Mouse (Mus musculus) kidney, embryonic 14.5 days (tissue): ENCODE results near the gene Fbxw11. TPM values are rescaled to one million over a fixed set of nuclear protein-coding genes. Genes with fewer than 3 reads are reported as not detected.
"Not testable (repeated sequence)": the region's sequence is repeated elsewhere in the genome, so short reads cannot be mapped to it uniquely, and the experiment has no call there.

Source experiments
- ATAC-seq: fragments of 200-750 bp; cut with Nextera tagmentation; 2 replicates; pipeline ENCODE4 v1.8.0; 2017; ENCODE audit warnings: moderate number of reproducible peaks, mild to moderate bottlenecking, moderate TSS enrichment, moderate library complexity; ENCODE audit not compliant: low FRiP score, low TSS enrichment
- H3K27ac ChIP-seq: fragments of 300-500 bp; sonication (generic); 2 replicates; pipeline ENCODE4 v1.5.1; 2014; ENCODE audit warnings: low read depth, mild to moderate bottlenecking, low read length, moderate library complexity, mixed read lengths
- H3K27me3 ChIP-seq: fragments of 300-500 bp; sonication (generic); 2 replicates; pipeline ENCODE4 v1.6.1; 2014; ENCODE audit warnings: mild to moderate bottlenecking, low read length; ENCODE audit not compliant: control insufficient read depth, insufficient read depth
- H3K36me3 ChIP-seq: fragments of 300-500 bp; sonication (generic); 2 replicates; pipeline ENCODE4 v1.6.1; 2014; ENCODE audit warnings: low read length, mixed read lengths; ENCODE audit not compliant: control insufficient read depth, insufficient read depth
- H3K4me1 ChIP-seq: fragments of 300-500 bp; sonication (generic); 2 replicates; pipeline ENCODE4 v1.6.1; 2014; ENCODE audit warnings: low read length, mixed read lengths; ENCODE audit not compliant: control insufficient read depth, insufficient read depth
- H3K4me2 ChIP-seq: fragments of 300-500 bp; sonication (generic); replicated peaks from 2 replicates; pipeline ENCODE4 v1.6.1; 2014; ENCODE audit warnings: low read depth, mild to moderate bottlenecking, low read length
- H3K4me3 ChIP-seq: fragments of 300-500 bp; sonication (generic); 2 replicates; pipeline ENCODE4 v1.5.1; 2014; ENCODE audit warnings: mild to moderate bottlenecking, low read length
- H3K9ac ChIP-seq: fragments of 300-500 bp; sonication (generic); 2 replicates; pipeline ENCODE4 v1.6.1; 2014; ENCODE audit warnings: low read depth, mild to moderate bottlenecking, low read length, moderate library complexity
- H3K9me3 ChIP-seq: fragments of 300-500 bp; sonication (generic); 2 replicates; pipeline ENCODE4 v1.6.1; 2016; ENCODE audit warnings: low read length; ENCODE audit not compliant: control insufficient read depth
- WGBS: fragments of 180-500 bp; shearing (Covaris S2); extraction: QIAGEN DNeasy Blood & Tissue Kit; methylation state at CpG from one replicate; pipeline ENCODE4 v1.1.7; 2014; 5-methylcytosine and 5-hydroxymethylcytosine counted together
- polyA plus RNA-seq: library from polyadenylated mRNA; unstranded; fragments of >200 nt; fragmentation: Nextera tagmentation; extraction: Ambion mirVana; gene quantifications from 2 replicates; pipeline ENCODE4 v1.2.1, GENCODE M21; 2014

The Fbxw11 gene
- polyA plus RNA-seq, 1 experiment from 2014 or later: 85.6 TPM

DNA sequence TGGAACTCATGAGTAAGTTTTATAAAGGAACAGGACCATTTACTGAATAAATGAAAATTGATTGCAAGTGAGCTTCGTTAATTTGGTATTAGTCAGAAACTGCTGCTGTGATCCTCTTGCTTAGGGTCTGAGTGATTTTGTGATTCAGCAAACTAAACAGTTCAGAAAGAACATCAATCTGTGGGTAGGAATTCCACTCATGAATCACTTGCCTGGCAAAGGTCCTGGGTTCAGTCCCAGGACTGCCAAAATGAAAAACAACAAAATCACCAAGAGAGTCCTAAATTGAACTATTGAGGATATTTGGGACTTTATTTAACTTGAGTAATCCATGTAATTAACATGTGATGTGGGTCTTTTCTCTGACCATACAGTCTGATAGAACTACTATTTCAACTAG is 35.3 kb downstream of the Fbxw11 start:
- WGBS: 81% methylated on average over 1 of the region's 1 CpGs
- H3K9ac ChIP-seq: no peak overlapping the region
- no peak for ATAC-seq
- H3K9me3 ChIP-seq: no peaks in the 10 kb centered on the region
- H3K4me2 ChIP-seq: no peak overlapping the region
- no peak overlapping the region for H3K27ac ChIP-seq
- H3K36me3 ChIP-seq: no peaks in the 10 kb centered on the region
- 0 out of 2 replicates have a peak, but pooled peaks cover 6% of the 10 kb centered on the region for H3K4me1 ChIP-seq
- H3K4me3 ChIP-seq: no peak overlapping the region
- no peaks in the 10 kb centered on the region for H3K27me3 ChIP-seq

DNA sequence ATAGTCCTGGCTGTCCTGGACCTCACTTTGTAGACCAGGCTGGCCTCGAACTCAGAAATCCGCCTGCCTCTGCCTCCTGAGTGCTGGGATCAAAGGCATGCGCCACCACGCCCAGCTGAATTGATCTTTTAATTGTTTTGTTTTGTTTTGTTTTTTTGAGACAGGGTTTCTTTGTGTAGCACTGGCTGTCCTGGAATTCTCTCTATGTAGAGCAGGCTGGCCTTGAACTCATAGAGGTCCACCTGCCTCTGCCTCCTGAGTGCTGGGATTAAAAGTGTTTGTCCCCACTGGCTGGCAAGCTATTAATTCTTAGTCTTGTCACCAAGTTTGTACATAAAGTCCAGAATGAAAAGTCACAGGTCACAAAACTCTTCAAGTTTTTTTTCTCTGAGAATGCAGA is 36.6 kb downstream of the Fbxw11 start:
- H3K36me3 ChIP-seq, H3K9me3 ChIP-seq, H3K27me3 ChIP-seq, H3K4me2 ChIP-seq, H3K4me1 ChIP-seq, H3K27ac ChIP-seq, H3K9ac ChIP-seq, ATAC-seq, H3K4me3 ChIP-seq: not testable (repeated sequence)
- WGBS: 98% methylated on average over 4 of the region's 4 CpGs

DNA sequence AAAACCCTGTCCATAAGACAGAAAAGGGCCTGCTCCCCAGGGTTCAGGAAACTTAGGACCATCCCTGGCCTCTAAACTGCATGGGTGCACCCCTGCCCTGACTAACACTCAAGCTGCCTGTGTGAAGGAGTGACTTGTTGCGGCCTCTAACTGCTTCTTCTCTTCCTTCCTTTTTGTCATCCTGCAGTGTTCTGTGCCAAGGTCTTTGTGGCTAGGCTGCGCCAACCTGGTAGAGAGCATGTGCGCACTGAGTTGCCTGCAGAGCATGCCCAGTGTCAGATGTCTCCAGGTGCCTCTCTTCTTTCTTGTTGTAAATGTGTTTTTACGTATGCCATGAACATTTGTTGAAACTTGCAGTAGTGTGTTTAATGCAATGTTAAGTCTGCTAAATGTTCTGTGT is 37.5 kb downstream of the Fbxw11 start:
- Histone ChIP-seq H3K9me3 (no peaks in the 10 kb centered on the region), H3K4me1 (0 out of 2 replicates have a peak, but pooled peaks cover 4% of the 10 kb centered on the region), H3K4me3 (no peak overlapping the region), H3K27me3 (no peaks in the 10 kb centered on the region), H3K4me2 (no peak overlapping the region), H3K9ac (no peak overlapping the region), H3K27ac (no peak overlapping the region), H3K36me3 (no peaks in the 10 kb centered on the region)
- no peak for ATAC-seq
- WGBS: 80% methylated on average over 4 of the region's 4 CpGs

DNA sequence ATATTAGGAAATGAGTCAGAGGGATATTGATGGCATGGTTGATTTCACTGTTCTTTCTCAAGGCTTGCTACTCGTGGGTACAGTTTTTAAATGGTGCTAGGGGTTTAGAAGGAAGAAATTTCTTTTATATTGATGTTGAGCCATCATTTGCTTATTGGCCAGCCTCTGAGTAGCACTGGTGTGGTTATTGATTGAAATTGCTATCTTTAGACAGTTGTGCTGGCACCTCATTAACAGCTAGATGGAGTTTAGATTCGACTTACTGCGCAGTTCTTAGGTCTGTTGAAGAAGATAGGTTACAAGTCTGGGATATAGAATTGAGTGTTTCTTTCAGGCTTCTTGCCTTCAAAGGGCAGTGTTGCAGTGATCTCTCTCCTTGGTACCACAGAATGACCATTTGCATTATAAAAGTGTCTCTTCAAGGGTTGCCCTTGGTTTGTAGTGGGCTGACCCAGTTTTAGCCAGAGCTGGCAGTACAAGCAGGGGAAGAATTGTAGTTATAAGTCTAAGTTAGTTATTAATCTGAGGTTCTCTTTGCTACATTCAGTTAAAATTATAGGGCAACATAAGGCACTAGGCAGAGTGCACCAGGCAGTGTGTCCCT is 38.8 kb downstream of the Fbxw11 start:
- Histone ChIP-seq H3K36me3 (no peaks in the 10 kb centered on the region), H3K9me3 (no peaks in the 10 kb centered on the region), H3K27me3 (no peaks in the 10 kb centered on the region), H3K4me3 (no peak overlapping the region), H3K4me2 (no peak overlapping the region), H3K9ac (no peak overlapping the region), H3K4me1 (0 out of 2 replicates have a peak, but pooled peaks cover 4% of the 10 kb centered on the region), H3K27ac (no peak overlapping the region)
- ATAC-seq: no peak
- 71% methylated on average over 3 of the region's 3 CpGs for WGBS

DNA sequence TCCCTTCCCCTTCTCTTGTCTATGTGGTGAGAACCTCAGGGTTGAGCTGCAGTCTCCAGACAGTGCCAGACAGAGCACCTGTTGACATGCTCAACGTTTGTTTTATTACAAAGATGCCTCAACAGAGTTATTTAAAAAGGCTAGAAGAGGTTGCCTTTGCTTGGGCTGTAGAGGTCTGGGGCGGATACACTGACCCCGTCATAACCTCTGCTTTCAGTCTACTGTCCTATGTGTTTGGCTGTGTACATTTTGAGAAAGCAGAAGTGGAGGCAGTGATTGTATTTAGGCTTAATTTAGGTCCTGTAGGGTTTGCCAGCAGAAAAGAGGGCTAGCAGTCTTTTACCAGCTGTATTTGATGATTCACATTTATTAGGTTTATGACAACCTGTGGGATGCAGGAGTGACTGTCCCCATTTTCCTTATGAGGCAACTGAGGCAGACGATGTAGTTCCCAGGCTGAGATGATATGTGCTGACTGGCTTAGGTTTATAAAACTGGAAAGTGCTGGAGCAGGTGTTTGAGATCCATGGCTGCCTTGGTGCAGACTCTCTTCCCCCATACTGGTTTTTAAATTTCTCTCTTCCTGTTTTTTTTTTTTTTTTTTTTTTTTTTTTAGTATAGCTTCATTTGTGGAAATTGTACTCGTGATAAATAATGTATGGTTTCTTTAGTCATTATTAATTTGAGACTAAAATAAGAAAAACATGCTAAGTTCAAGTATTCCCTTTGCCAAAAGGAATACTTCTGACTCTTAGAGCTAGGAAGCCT is 40.0 kb downstream of the Fbxw11 start:
- H3K4me2 ChIP-seq: no peak overlapping the region
- WGBS: 81% methylated on average over 5 of the region's 5 CpGs
- H3K9me3 ChIP-seq: no peaks in the 10 kb centered on the region
- H3K9ac ChIP-seq: no peak overlapping the region
- H3K27me3 ChIP-seq: no peaks in the 10 kb centered on the region
- no peak for ATAC-seq
- peaks cover 4% of the 10 kb centered on the region; the same call in 1 of the 2 replicates for H3K4me1 ChIP-seq
- H3K36me3 ChIP-seq: no peaks in the 10 kb centered on the region
- no peak overlapping the region for H3K27ac ChIP-seq
- H3K4me3 ChIP-seq: no peak overlapping the region

DNA sequence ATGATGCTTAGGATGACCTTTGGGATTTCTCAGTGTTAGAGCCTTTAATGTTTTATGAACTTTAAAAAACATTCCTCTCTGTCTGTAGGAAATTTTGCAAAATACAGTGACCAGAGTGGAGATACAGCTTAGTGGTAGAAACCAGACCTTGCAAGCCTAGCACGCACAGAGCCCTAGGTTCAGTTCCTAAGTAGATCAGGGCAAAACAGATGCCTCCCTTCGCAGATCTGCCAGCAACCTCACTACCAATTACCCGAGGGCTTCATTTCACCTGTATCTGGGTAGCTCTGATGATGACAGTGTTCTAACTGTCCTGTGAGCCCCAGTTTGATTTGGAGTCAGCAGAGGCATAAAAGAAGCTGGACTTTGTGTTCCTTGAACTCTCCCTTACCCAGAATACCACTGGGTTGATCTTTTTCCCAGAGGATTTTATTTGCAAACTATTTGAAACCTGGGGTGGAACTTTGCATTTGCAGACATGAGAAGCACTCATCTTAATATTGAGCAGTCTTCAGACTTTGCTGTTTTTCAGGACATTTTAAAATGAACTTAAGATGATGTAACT is 42.2 kb downstream of the Fbxw11 start:
- H3K4me2 ChIP-seq: no peak overlapping the region
- no peak overlapping the region for H3K27ac ChIP-seq
- H3K4me1 ChIP-seq: peaks cover 4% of the 10 kb centered on the region; the same call in 1 of the 2 replicates
- H3K9me3 ChIP-seq: no peaks in the 10 kb centered on the region
- no peak for ATAC-seq
- no peaks in the 10 kb centered on the region for H3K36me3 ChIP-seq
- no peak overlapping the region for H3K4me3 ChIP-seq
- H3K27me3 ChIP-seq: no peaks in the 10 kb centered on the region
- WGBS: 77% methylated on average over 3 of the region's 3 CpGs
- no peak overlapping the region for H3K9ac ChIP-seq

DNA sequence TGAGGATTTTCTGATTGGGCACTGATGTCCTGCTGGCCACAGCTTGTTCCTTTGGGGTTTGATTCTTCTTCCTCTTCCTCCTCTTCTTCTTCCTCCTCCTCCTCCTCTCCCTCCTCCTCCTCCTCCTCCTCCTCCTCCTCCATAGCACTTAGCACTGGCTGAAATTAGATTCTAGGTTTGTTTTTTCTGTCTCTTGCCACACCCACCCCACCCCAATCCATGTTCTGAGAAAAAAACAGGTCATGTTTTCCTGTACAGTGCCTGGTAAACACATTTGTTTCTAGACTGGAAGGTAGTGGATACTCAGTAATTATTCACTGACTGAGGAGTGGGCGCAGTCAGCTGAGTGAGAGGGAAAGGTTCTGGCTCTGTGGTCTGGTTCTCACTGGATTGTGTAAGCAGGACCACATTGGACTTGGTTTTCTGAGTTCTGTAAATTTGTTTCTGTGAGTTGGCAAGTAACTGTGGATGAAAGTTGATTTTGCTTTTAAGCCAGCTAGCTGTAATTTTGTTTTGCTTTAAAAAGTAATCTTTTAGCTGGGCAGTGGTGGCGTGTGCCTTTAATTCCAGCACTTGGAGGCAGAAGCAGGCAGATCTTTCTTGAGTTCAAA is 45.8 kb downstream of the Fbxw11 start:
- Histone ChIP-seq H3K9ac (no peak overlapping the region), H3K4me2 (no peak overlapping the region), H3K4me1 (no peaks in the 10 kb centered on the region; the same call in 1 of the 2 replicates), H3K9me3 (no peaks in the 10 kb centered on the region), H3K4me3 (no peak overlapping the region), H3K36me3 (no peaks in the 10 kb centered on the region), H3K27me3 (no peaks in the 10 kb centered on the region), H3K27ac (no peak overlapping the region)
- 89% methylated on average over 2 of the region's 2 CpGs for WGBS
- ATAC-seq: no peak

DNA sequence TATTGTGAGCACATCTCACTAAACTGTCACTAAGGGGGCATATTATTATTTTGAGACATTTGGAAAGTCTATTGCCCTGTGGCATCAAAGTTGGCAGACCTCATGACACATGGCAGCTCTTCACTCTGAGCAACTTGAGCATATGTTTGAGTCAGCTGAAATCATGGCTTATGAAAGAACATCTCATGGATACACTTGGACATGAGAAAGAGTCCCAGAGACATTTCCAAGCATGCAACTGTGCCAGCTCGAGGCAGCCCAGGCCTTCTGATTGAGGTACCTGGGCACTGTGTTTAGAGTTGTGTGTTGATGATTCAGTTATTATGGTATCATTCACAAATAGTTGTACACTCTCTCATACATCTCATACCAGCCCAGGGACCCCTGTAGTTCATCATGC is 47.0 kb downstream of the Fbxw11 start:
- 81% methylated on average over 1 of the region's 1 CpGs for WGBS
- no peaks in the 10 kb centered on the region; the same call in 1 of the 2 replicates for H3K4me1 ChIP-seq
- no peak overlapping the region for H3K27ac ChIP-seq
- H3K4me2 ChIP-seq: no peak overlapping the region
- no peak overlapping the region for H3K4me3 ChIP-seq
- no peaks in the 10 kb centered on the region for H3K36me3 ChIP-seq
- no peak for ATAC-seq
- H3K9me3 ChIP-seq: no peaks in the 10 kb centered on the region
- no peaks in the 10 kb centered on the region for H3K27me3 ChIP-seq
- H3K9ac ChIP-seq: no peak overlapping the region

DNA sequence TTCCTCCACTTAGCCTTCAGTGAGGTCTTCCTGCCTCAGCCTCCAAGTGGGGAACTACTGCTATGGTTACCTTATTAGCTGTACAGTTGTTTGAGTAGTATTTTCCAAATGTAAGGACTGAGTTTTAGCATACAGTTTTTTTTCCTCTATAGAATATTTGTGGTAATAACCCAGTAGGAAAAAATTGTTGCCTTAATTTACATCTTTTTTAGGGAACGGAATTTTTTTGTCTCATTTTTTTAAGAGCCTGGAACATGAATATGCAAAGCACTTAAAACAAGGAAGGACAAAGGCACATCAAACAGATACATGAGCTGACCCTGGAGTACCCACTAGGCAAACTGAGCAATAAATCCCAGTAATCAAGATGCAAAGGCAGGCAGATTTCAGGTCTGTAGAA is 50.3 kb downstream of the Fbxw11 start:
- no peak overlapping the region for H3K9ac ChIP-seq
- H3K9me3 ChIP-seq: no peaks in the 10 kb centered on the region
- ATAC-seq: no peak
- peaks cover 4% of the 10 kb centered on the region for H3K4me1 ChIP-seq
- no peak overlapping the region for H3K4me2 ChIP-seq
- H3K27me3 ChIP-seq: no peaks in the 10 kb centered on the region
- no peaks in the 10 kb centered on the region for H3K36me3 ChIP-seq
- no peak overlapping the region for H3K27ac ChIP-seq
- 89% methylated on average over 1 of the region's 1 CpGs for WGBS
- no peak overlapping the region for H3K4me3 ChIP-seq
